Comparison of ENCODE assay signal across 9 mouse cellular contexts in genomic region chr8:120046258-120047020, GRCm38 (mm10). TPM values are rescaled to one million over a fixed set of nuclear protein-coding genes. Genes with fewer than 3 reads are reported as not detected.
DNase-seq lines count a peak whose midpoint lies in the region; ATAC-seq and TF ChIP-seq lines count a peak whose summit lies in the region.
"Had no signal": no experiment of that assay in that cellular context is flagged by ENCODE, and none has a peak within 500 bp of the region (broad histone marks: within the 10 kb centered on the region; RNA-seq: fewer than 3 reads in every experiment).

No protein-coding gene starts in this region.

- DNase-seq in embryonic facial prominence, embryonic 11.5 days (ENCODE audit: low spot score) = peak; percentile 37
- DNase-seq in heart, adult 8-10 months (ENCODE audit: low spot score) = peak; percentile 88
- peak; percentile 78 for DNase-seq in kidney, postnatal 10 days
- DNase-seq in limb, embryonic 14.5 days (ENCODE audit: low spot score) = peak; percentile 63

- no peak overlapping the region for H3K4me3 ChIP-seq in hindbrain, embryonic 16.5 days (ENCODE audit: low read length)
- no peak overlapping the region for H3K4me3 ChIP-seq in hindbrain, embryonic 13.5 days
- no peak overlapping the region for H3K4me3 ChIP-seq in embryonic facial prominence, embryonic 11.5 days (ENCODE audit: low read depth, low read length)
- no peak overlapping the region for H3K4me3 ChIP-seq in limb, embryonic 14.5 days (replicated peaks; ENCODE audit: low read length)
- no peak overlapping the region for H3K4me3 ChIP-seq in small intestine, adult 2 months (ENCODE audit: low read depth, low read length)

- H3K27me3 ChIP-seq in hindbrain, embryonic 16.5 days (replicated peaks; ENCODE audit: control insufficient read depth, insufficient read depth, low read length) = no peaks in the 10 kb centered on the region
- H3K27me3 ChIP-seq in hindbrain, embryonic 13.5 days = 0 out of 2 replicates have a peak, but pooled peaks cover 3% of the 10 kb centered on the region
- no peaks in the 10 kb centered on the region for H3K27me3 ChIP-seq in embryonic facial prominence, embryonic 11.5 days (ENCODE audit: control insufficient read depth, insufficient read depth, low read length)
- H3K27me3 ChIP-seq in limb, embryonic 14.5 days (ENCODE audit: control insufficient read depth, insufficient read depth, low read length) = no peaks in the 10 kb centered on the region
- H3K27me3 ChIP-seq in small intestine, adult 2 months (ENCODE audit: control insufficient read depth, insufficient read depth, low read length) = no peaks in the 10 kb centered on the region

- no peak overlapping the region for H3K4me2 ChIP-seq in hindbrain, embryonic 16.5 days (ENCODE audit: low read length)
- H3K4me2 ChIP-seq in hindbrain, embryonic 13.5 days = no peak overlapping the region
- H3K4me2 ChIP-seq in embryonic facial prominence, embryonic 11.5 days (ENCODE audit: low read depth, low read length) = no peak overlapping the region
- H3K4me2 ChIP-seq in limb, embryonic 14.5 days (replicated peaks; ENCODE audit: low read depth, low read length, severe bottlenecking) = no peak overlapping the region

- no peak for TF ChIP-seq CTCF in small intestine, adult 2 months (IDR thresholded peaks at IDR 0.05; ENCODE audit: extremely low read depth, insufficient read length, insufficient replicate concordance, low read depth, low read length)

- H3K9ac ChIP-seq in hindbrain, embryonic 16.5 days (ENCODE audit: low read depth, low read length) = no peak overlapping the region
- H3K9ac ChIP-seq in hindbrain, embryonic 13.5 days = no peak overlapping the region
- no peak overlapping the region; the same call in 1 of the 2 replicates for H3K9ac ChIP-seq in embryonic facial prominence, embryonic 11.5 days (replicated peaks; ENCODE audit: low read length)
- H3K9ac ChIP-seq in limb, embryonic 14.5 days (ENCODE audit: low read depth, low read length, severe bottlenecking) = no peak overlapping the region

- WGBS in hindbrain, embryonic 16.5 days = 53% methylated on average over 14 of the region's 14 CpGs
- 73% methylated on average over 14 of the region's 14 CpGs for WGBS in hindbrain, embryonic 13.5 days
- 57% methylated on average over 14 of the region's 14 CpGs for WGBS in embryonic facial prominence, embryonic 11.5 days
- 46% methylated on average over 14 of the region's 14 CpGs for WGBS in limb, embryonic 14.5 days
- 64% methylated on average over 14 of the region's 14 CpGs for WGBS in small intestine, adult 2 months

- H3K27ac ChIP-seq in hindbrain, embryonic 16.5 days (ENCODE audit: low read depth, low read length) = no peak overlapping the region
- H3K27ac ChIP-seq in hindbrain, embryonic 13.5 days = no peak overlapping the region
- H3K27ac ChIP-seq in embryonic facial prominence, embryonic 11.5 days (replicated peaks; ENCODE audit: low read depth, low read length) = peak overlapping the region; percentile 52
- 0 out of 2 replicates have a peak overlapping the region, but pooled peaks have one; percentile 53 for H3K27ac ChIP-seq in limb, embryonic 14.5 days (replicated peaks; ENCODE audit: low read depth, low read length)
- peak overlapping the region; percentile 91 for H3K27ac ChIP-seq in small intestine, adult 2 months (ENCODE audit: insufficient read depth, low read depth, low read length)

- ATAC-seq in hindbrain, embryonic 16.5 days = peak; percentile 56; the same call in 1 of the 2 replicates
- ATAC-seq in hindbrain, embryonic 13.5 days (ENCODE audit: low FRiP score) = no peak
- peak; percentile 57; the same call in 1 of the 2 replicates for ATAC-seq in embryonic facial prominence, embryonic 11.5 days (replicated peaks; ENCODE audit: insufficient number of reproducible peaks, low FRiP score, low TSS enrichment, low read depth)
- peak; percentile 82 for ATAC-seq in limb, embryonic 14.5 days (ENCODE audit: low FRiP score, low read depth)
- no peak for ATAC-seq in activated CD4-positive, CD25-positive, alpha-beta regulatory T cell, adult 4 months

- H3K9me3 ChIP-seq in hindbrain, embryonic 16.5 days (ENCODE audit: control insufficient read depth, low read length) = no peaks in the 10 kb centered on the region
- no peaks in the 10 kb centered on the region for H3K9me3 ChIP-seq in hindbrain, embryonic 13.5 days
- no peaks in the 10 kb centered on the region for H3K9me3 ChIP-seq in embryonic facial prominence, embryonic 11.5 days (replicated peaks; ENCODE audit: control insufficient read depth, low read length)
- H3K9me3 ChIP-seq in limb, embryonic 14.5 days (ENCODE audit: control insufficient read depth, low read length) = no peaks in the 10 kb centered on the region

- H3K36me3 ChIP-seq in hindbrain, embryonic 16.5 days (ENCODE audit: control insufficient read depth, insufficient read depth, low read length) = no peaks in the 10 kb centered on the region
- no peaks in the 10 kb centered on the region for H3K36me3 ChIP-seq in hindbrain, embryonic 13.5 days
- no peaks in the 10 kb centered on the region for H3K36me3 ChIP-seq in embryonic facial prominence, embryonic 11.5 days (replicated peaks; ENCODE audit: control insufficient read depth, insufficient read depth, low read depth, low read length)
- H3K36me3 ChIP-seq in limb, embryonic 14.5 days (ENCODE audit: control insufficient read depth, insufficient read depth, low read length) = no peaks in the 10 kb centered on the region
- no peaks in the 10 kb centered on the region for H3K36me3 ChIP-seq in small intestine, adult 2 months (ENCODE audit: control insufficient read depth, insufficient read depth, low read length)

- no peaks in the 10 kb centered on the region; the same call in 1 of the 2 replicates for H3K4me1 ChIP-seq in hindbrain, embryonic 16.5 days (ENCODE audit: control insufficient read depth, insufficient read depth, low read depth, low read length)
- peaks cover 9% of the 10 kb centered on the region for H3K4me1 ChIP-seq in hindbrain, embryonic 13.5 days (replicated peaks)
- H3K4me1 ChIP-seq in embryonic facial prominence, embryonic 11.5 days (ENCODE audit: control insufficient read depth, insufficient read depth, low read length) = peaks cover 2% of the 10 kb centered on the region
- peaks cover 21% of the 10 kb centered on the region for H3K4me1 ChIP-seq in limb, embryonic 14.5 days (ENCODE audit: control insufficient read depth, insufficient read depth, low read length)
- H3K4me1 ChIP-seq in small intestine, adult 2 months (ENCODE audit: control insufficient read depth, insufficient read depth, insufficient read length, low read length) = no peaks in the 10 kb centered on the region; the same call in 1 of the 2 replicates

- no peak for TF ChIP-seq POLR2A in limb, embryonic 14.5 days (IDR thresholded peaks at IDR 0.05; ENCODE audit: borderline replicate concordance, extremely low read depth, insufficient read depth, insufficient read length)
- no peak for TF ChIP-seq POLR2A in small intestine, adult 2 months (IDR thresholded peaks at IDR 0.05; ENCODE audit: low read depth, low read length)

RNA-seq across cellular contexts. Expression of gene Crispld2, which starts 54.2 kb away (rescaled TPM):
- polyA plus RNA-seq in hindbrain, embryonic 16.5 days (2015; fragmentation: Nextera tagmentation; extraction: Ambion mirVana) = 2.7 and 3.1 TPM in 2 replicates
- 3.1 and 3.5 TPM in 2 replicates for polyA plus RNA-seq in hindbrain, embryonic 13.5 days (2015; fragmentation: Nextera tagmentation; extraction: Ambion mirVana)
- 3.0 and 3.6 TPM in 2 replicates for polyA plus RNA-seq in embryonic facial prominence, embryonic 11.5 days (2014; fragmentation: Nextera tagmentation; extraction: Ambion mirVana)
- total RNA-seq in heart, adult 8-10 months (2022) = 10 to 100 TPM; 20.9 to 28.7 (median 27.4) TPM
- 7.5 and 8.6 TPM in 2 replicates for polyA plus RNA-seq in limb, embryonic 14.5 days (2012; rRNA removed)
- 3.9 and 4.5 TPM in 2 replicates for polyA plus RNA-seq in limb, embryonic 14.5 days (2014; fragmentation: Nextera tagmentation; extraction: Ambion mirVana)
- 8.1 and 8.9 TPM in 2 replicates for polyA plus RNA-seq in small intestine, adult 2 months (2012; rRNA removed)
- polyA plus RNA-seq in activated CD4-positive, CD25-positive, alpha-beta regulatory T cell, adult 4 months (2017; shearing (Covaris generic)) = not detected
- total RNA-seq: CH12.LX had no signal

RNA-seq across cellular contexts. Expression of gene Zdhhc7, which starts 54.8 kb away (rescaled TPM):
- 28.0 and 29.3 TPM in 2 replicates for polyA plus RNA-seq in hindbrain, embryonic 16.5 days (2015; fragmentation: Nextera tagmentation; extraction: Ambion mirVana)
- polyA plus RNA-seq in hindbrain, embryonic 13.5 days (2015; fragmentation: Nextera tagmentation; extraction: Ambion mirVana) = 27.9 and 29.3 TPM in 2 replicates
- 23.8 and 23.9 TPM in 2 replicates for polyA plus RNA-seq in embryonic facial prominence, embryonic 11.5 days (2014; fragmentation: Nextera tagmentation; extraction: Ambion mirVana)
- 10 to 100 TPM; 33.5 to 40.0 (median 34.3) TPM for total RNA-seq in heart, adult 8-10 months (2022)
- 38.2 and 44.8 TPM in 2 replicates for polyA plus RNA-seq in limb, embryonic 14.5 days (2012; rRNA removed)
- polyA plus RNA-seq in limb, embryonic 14.5 days (2014; fragmentation: Nextera tagmentation; extraction: Ambion mirVana) = 29.7 and 33.1 TPM in 2 replicates
- polyA plus RNA-seq in small intestine, adult 2 months (2012; rRNA removed) = 99.7 and 172 TPM in 2 replicates
- polyA plus RNA-seq in activated CD4-positive, CD25-positive, alpha-beta regulatory T cell, adult 4 months (2017; shearing (Covaris generic)) = 1 to 10 TPM; 4.9 to 5.5 TPM

Comparison
In these comparisons a context has a peak if more than half of its experiments do, and no peak if none do; other contexts are left out.
1. ATAC-seq: peak in hindbrain, embryonic 16.5 days (single experiment), embryonic facial prominence, embryonic 11.5 days (single experiment) and limb, embryonic 14.5 days (single experiment); none in hindbrain, embryonic 13.5 days (single experiment) and activated CD4-positive, CD25-positive, alpha-beta regulatory T cell, adult 4 months (single experiment).
2. H3K27ac ChIP-seq: peak in embryonic facial prominence, embryonic 11.5 days (single experiment), limb, embryonic 14.5 days (single experiment) and small intestine, adult 2 months (single experiment); none in hindbrain, embryonic 16.5 days (single experiment) and hindbrain, embryonic 13.5 days (single experiment).
3. DNase-seq: peak in every context shown above with its lines; median percentile 88 in heart, adult 8-10 months; 78 in kidney, postnatal 10 days; 63 in limb, embryonic 14.5 days; 37 in embryonic facial prominence, embryonic 11.5 days.